Mouse (Mus musculus) right cerebral cortex, postnatal 36 days (tissue): Measurements from ENCODE around the gene Tut1.
"Not testable (repeated sequence)": the region's sequence is repeated elsewhere in the genome, so short reads cannot be mapped to it uniquely, and the experiment has no call there.

Experiments
- DNase-seq, 2 experiments: peaks; one replicate each; pipeline ENCODE4 v3.0.0; 2022; ENCODE audit warnings: low spot score in 2 of 2, mixed read lengths in 1 of 2

Gene Tut1

DNA sequence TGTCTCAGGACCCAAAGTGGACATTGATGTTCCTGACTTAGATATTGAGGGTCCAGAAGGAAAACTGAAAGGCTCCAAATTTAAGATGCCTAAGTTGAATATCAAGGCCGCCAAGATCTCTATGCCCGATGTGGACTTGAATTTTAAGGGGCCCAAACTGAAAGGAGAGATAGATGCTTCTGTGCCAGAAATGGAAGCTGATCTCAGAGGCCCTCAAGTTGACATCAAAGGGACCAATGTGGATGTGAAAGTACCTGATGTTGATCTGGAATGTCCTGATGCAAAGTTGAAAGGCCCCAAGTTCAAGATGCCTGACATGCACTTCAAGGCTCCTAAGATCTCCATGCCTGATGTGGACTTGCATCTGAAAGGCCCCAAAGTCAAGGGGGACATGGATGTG lies 53.3 kb downstream of the Tut1 start:
- not testable (repeated sequence) for DNase-seq
